Mouse (Mus musculus): ENCODE data around the gene Ryr2. TPM values are rescaled to one million over a fixed set of nuclear protein-coding genes. Genes with fewer than 3 reads are reported as not detected.
"Not testable (repeated sequence)": the region's sequence is repeated elsewhere in the genome, so short reads cannot be mapped to it uniquely, and the experiment has no call there.

Ryr2 gene
- 1.2 and 1.5 TPM in 2 replicates for polyA plus RNA-seq (2015; fragmentation: Nextera tagmentation; extraction: Ambion mirVana)

DNA sequence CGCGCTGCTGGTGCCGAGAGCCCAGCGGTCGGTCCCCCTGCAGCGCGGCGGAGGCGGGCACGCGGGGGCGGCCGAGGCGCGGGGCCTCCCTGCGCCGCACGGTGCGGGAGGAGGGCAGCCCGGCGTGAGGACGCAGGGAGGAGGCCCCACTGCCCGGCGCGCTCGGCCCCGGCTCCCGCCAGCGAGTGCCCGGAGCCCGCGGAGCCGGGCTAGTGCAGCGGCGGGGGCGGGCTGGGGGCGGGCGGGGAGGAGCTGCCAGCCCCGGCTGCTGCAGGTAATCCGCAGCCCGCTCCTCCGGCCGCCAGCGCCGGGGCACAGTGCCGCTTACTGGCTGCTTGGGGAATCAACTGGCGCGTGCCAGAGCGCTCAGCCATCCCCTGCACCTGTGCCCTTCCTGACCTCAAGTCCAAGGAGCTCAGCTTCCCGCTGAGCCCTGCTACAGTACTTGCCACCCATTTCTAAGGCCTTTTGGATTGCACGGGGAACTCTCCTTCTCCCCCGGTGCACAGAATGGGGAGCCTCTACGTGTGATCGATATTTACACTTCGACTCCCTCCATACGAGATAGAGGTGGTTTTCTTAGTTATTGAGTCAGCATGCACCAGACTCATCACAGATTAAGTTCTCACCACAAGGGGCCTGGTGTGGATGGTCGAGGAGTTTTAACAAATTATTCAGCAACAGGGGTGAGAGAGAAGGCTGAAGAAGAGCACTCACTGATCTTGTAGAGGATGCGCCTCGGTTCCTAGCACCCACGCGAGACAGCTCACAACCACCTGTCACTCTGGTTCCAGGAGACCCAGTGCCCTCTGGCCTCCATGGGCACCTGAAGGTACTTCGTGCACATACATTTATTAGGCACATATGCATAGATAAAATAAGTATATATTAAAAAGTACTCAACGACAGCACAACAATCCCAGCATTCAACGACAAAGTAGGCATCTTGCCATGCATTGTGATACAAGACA, at the start of gene Ryr2:
TSS of gene Ryr2 (minus strand) at position 284 of the 971 bp plus-strand sequence.
- peak within 1 kb of the TSS; percentile 49 for H3K9ac ChIP-seq
- WGBS = 17% methylated on average over 32 of the region's 64 CpGs

DNA sequence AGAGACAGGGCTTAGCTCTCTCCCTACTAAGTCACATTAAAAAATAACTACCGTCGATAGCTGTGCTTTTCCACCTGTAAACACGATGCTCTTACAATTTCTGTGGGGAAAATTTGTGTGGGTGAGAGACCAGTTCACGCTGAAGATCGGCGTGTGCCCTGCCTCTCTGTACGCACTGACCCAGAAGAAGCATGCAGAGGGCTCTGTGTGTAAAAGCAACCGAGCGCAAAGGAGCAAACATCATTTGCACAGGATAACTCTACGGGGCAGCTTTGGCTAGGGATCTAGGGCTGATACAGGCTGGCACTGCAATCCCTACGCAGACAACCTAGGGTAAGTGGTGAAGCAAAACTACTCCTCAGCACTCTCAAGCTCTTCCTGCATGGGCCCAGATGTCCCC, 47.2 kb upstream of the Ryr2 start:
- Histone ChIP-seq H3K36me3 (no peaks in the 10 kb centered on the region), H3K9me3 (no peaks in the 10 kb centered on the region)
- WGBS = 65% methylated on average over 11 of the region's 11 CpGs

More for the DNA sequence above, at the start of gene Ryr2:
- Histone ChIP-seq H3K27ac (0 out of 2 replicates have a peak within 1 kb of the TSS, but pooled peaks have one; percentile 37), H3K36me3 (no peaks in the 10 kb centered on the region), H3K9me3 (no peaks in the 10 kb centered on the region), H3K27me3 (peaks cover 40% of the 10 kb centered on the region), H3K4me1 (peaks cover 7% of the 10 kb centered on the region), H3K4me3 (peak within 1 kb of the TSS; percentile 60), H3K4me2 (peak within 1 kb of the TSS; percentile 88)
- peak; percentile 83 for ATAC-seq (ENCODE audit: borderline replicate concordance, extremely low read depth, low FRiP score, low TSS enrichment)

GRCm38 (mm10) chr13:12146918-12147507, 40.3 kb upstream of the Ryr2 start:
- 52% methylated on average over 6 of the region's 6 CpGs for WGBS

More for the DNA sequence above, 47.2 kb upstream of the Ryr2 start:
- no peak overlapping the region for H3K4me2 ChIP-seq
- H3K4me1 ChIP-seq = no peaks in the 10 kb centered on the region
- ATAC-seq (ENCODE audit: borderline replicate concordance, extremely low read depth, low FRiP score, low TSS enrichment) = no peak
- no peak overlapping the region for H3K4me3 ChIP-seq
- H3K27ac ChIP-seq = no peak overlapping the region
- no peak overlapping the region for H3K9ac ChIP-seq
- H3K27me3 ChIP-seq = no peaks in the 10 kb centered on the region

DNA sequence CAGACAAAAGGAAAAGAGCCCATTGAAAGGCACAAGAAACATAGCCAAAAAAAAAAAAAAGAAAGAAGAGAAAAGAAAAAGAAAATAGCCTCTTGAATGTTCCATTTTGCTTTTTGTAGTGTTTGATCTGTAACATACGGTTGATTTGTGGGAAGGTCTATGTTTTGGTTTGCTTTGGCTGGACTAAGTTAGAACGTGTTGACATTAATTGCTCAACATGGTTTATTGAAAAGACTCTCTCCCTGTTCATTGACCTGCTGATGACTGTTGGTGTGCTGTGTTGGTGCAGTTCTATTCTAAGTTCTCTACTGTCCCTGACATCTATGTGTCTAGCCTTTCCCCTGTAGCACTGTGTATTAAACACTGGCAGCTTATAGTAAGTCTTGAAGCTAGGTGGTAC, 39.7 kb upstream of the Ryr2 start:
- no peak overlapping the region for H3K27ac ChIP-seq
- no peak overlapping the region for H3K4me3 ChIP-seq
- H3K4me1 ChIP-seq = no peaks in the 10 kb centered on the region
- no peaks in the 10 kb centered on the region for H3K9me3 ChIP-seq
- no peak overlapping the region for H3K9ac ChIP-seq
- H3K27me3 ChIP-seq = no peaks in the 10 kb centered on the region
- no peaks in the 10 kb centered on the region for H3K36me3 ChIP-seq
- WGBS = 47% methylated on average over 2 of the region's 2 CpGs
- no peak overlapping the region for H3K4me2 ChIP-seq
- no peak for ATAC-seq (ENCODE audit: borderline replicate concordance, extremely low read depth, low FRiP score, low TSS enrichment)

More at GRCm38 (mm10) chr13:12146918-12147507, 40.3 kb upstream of the Ryr2 start:
- H3K4me1 ChIP-seq = no peaks in the 10 kb centered on the region
- no peaks in the 10 kb centered on the region for H3K36me3 ChIP-seq
- H3K4me3 ChIP-seq = no peak overlapping the region
- no peak for ATAC-seq (ENCODE audit: borderline replicate concordance, extremely low read depth, low FRiP score, low TSS enrichment)
- no peak overlapping the region for H3K27ac ChIP-seq
- no peaks in the 10 kb centered on the region for H3K9me3 ChIP-seq
- H3K9ac ChIP-seq = no peak overlapping the region
- H3K27me3 ChIP-seq = no peaks in the 10 kb centered on the region
- H3K4me2 ChIP-seq = no peak overlapping the region

- H3K4me1 ChIP-seq = no peaks in the 10 kb centered on the region
- no peak overlapping the region for H3K27ac ChIP-seq
- H3K9me3 ChIP-seq = no peaks in the 10 kb centered on the region
- no peak overlapping the region for H3K9ac ChIP-seq
- H3K4me2 ChIP-seq = no peak overlapping the region
- H3K4me3 ChIP-seq = no peak overlapping the region
- H3K36me3 ChIP-seq = no peaks in the 10 kb centered on the region
- ATAC-seq (ENCODE audit: borderline replicate concordance, extremely low read depth, low FRiP score, low TSS enrichment) = no peak
- no peaks in the 10 kb centered on the region for H3K27me3 ChIP-seq
- 88% methylated on average over 5 of the region's 5 CpGs for WGBS
These were observed 36.6 kb upstream of the Ryr2 start for GRCm38 (mm10) chr13:12143347-12143746.

GRCm38 (mm10) chr13:12136461-12136860, 29.7 kb upstream of the Ryr2 start:
- H3K9ac ChIP-seq; H3K27ac ChIP-seq; H3K4me2 ChIP-seq; ATAC-seq (ENCODE audit: borderline replicate concordance, extremely low read depth, low FRiP score, low TSS enrichment); H3K4me3 ChIP-seq; H3K9me3 ChIP-seq; H3K4me1 ChIP-seq; H3K36me3 ChIP-seq; H3K27me3 ChIP-seq: not testable (repeated sequence)
- WGBS = 78% methylated on average over 10 of the region's 10 CpGs

GRCm38 (mm10) chr13:12133549-12133948, 26.8 kb upstream of the Ryr2 start:
- Histone ChIP-seq H3K36me3 (no peaks in the 10 kb centered on the region), H3K4me3 (no peak overlapping the region), H3K4me2 (no peak overlapping the region), H3K27ac (no peak overlapping the region), H3K4me1 (0 out of 2 replicates have a peak, but pooled peaks cover 7% of the 10 kb centered on the region), H3K9me3 (no peaks in the 10 kb centered on the region), H3K9ac (no peak overlapping the region), H3K27me3 (no peaks in the 10 kb centered on the region)
- ATAC-seq (ENCODE audit: borderline replicate concordance, extremely low read depth, low FRiP score, low TSS enrichment) = peak; percentile 81; the same call in 1 of the 2 replicates
- 18% methylated on average over 7 of the region's 7 CpGs for WGBS

DNA sequence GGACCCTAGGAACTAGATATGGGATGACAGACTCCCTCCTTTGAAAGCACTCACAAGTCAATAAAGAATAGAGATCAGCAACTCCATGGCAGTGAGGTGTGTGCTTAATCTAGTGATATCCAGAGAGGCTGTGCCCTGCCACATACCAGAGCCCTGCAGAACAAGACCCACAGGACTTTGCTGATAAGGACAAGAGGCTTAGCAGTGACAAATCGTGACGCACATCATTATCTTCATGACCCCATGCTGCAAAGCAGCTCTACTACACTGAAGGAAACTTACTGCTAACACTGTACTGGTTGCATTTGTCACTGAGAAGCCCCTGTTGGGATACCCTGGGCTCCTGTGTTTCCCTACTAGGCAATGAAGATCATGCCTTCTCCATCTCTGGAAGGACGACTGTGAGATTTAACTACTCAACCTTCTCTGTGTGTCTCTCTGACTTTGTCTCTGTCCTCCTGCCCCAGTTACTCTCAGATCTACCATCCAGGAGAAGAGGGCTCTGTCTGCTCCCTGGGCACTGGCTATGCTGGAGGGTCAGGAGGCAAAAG, 25.5 kb upstream of the Ryr2 start:
- Histone ChIP-seq H3K9ac (no peak overlapping the region), H3K27me3 (no peaks in the 10 kb centered on the region), H3K9me3 (no peaks in the 10 kb centered on the region), H3K4me2 (no peak overlapping the region), H3K4me3 (no peak overlapping the region), H3K27ac (no peak overlapping the region), H3K4me1 (0 out of 2 replicates have a peak, but pooled peaks cover 7% of the 10 kb centered on the region), H3K36me3 (no peaks in the 10 kb centered on the region)
- WGBS = 45% methylated on average over 3 of the region's 3 CpGs
- ATAC-seq (ENCODE audit: borderline replicate concordance, extremely low read depth, low FRiP score, low TSS enrichment) = peak; percentile 21; the same call in 1 of the 2 replicates

GRCm38 (mm10) chr13:12129121-12129520, 22.4 kb upstream of the Ryr2 start:
- Histone ChIP-seq H3K9me3 (no peaks in the 10 kb centered on the region), H3K36me3 (no peaks in the 10 kb centered on the region), H3K4me1 (0 out of 2 replicates have a peak, but pooled peaks cover 7% of the 10 kb centered on the region), H3K4me2 (no peak overlapping the region), H3K4me3 (no peak overlapping the region), H3K9ac (no peak overlapping the region), H3K27ac (no peak overlapping the region), H3K27me3 (no peaks in the 10 kb centered on the region)
- 64% methylated on average over 1 of the region's 1 CpGs for WGBS
- no peak for ATAC-seq (ENCODE audit: borderline replicate concordance, extremely low read depth, low FRiP score, low TSS enrichment)

DNA sequence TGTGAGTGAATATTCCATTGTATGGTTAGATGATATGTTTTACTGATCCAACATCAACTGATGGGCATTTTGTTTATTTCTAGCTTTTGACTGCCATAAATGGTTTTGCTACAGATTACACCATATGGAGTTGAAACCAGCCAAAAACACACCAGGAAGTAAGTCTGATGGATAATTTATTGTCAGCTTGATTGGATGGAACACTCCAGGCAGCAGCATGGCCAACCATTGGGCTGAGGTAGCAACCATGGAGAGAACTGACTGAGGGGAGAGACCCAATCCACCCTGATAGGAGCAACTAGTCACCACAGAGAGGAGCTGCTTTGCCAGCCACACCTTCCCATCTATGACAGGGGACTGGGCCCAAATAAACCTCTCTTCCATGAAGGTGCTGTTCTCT, 19.4 kb upstream of the Ryr2 start:
- no peak for ATAC-seq (ENCODE audit: borderline replicate concordance, extremely low read depth, low FRiP score, low TSS enrichment)
- H3K4me3 ChIP-seq = no peak overlapping the region
- H3K4me2 ChIP-seq = no peak overlapping the region
- H3K27me3 ChIP-seq = no peaks in the 10 kb centered on the region
- no peak overlapping the region for H3K9ac ChIP-seq
- no peaks in the 10 kb centered on the region for H3K36me3 ChIP-seq
- H3K4me1 ChIP-seq = no peaks in the 10 kb centered on the region
- H3K9me3 ChIP-seq = no peaks in the 10 kb centered on the region
- no peak overlapping the region for H3K27ac ChIP-seq

DNA sequence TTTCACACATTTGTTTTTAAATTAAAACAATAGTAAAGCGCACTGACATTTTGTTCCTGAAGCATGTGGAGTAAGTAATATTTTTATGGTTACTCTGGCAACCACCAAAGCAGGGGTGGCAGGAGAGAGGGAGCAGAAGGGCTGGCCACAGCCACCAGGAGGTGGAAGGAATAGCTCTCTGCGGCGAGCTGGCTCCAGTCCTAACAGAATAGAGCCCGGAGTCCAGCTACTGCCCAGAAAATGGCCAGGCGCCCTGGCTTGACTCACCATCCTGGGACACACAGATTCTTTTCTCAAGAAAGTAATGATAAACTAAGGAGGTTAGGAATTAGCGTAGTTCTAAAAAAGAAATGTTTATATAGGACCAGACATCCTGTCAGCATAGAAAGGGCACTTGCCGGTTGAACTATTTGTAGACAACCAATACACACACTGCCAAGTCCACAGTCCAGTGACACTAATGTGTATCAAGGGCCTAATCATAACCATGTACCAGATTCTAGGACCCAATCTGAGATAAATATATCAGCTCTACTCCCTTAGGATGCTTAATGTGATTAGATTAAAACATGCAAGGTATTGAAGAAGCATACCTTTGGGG, 18.3 kb upstream of the Ryr2 start:
- Histone ChIP-seq H3K27ac (no peak overlapping the region), H3K9ac (no peak overlapping the region), H3K4me2 (no peak overlapping the region), H3K36me3 (no peaks in the 10 kb centered on the region), H3K4me1 (no peaks in the 10 kb centered on the region), H3K4me3 (no peak overlapping the region), H3K9me3 (no peaks in the 10 kb centered on the region), H3K27me3 (no peaks in the 10 kb centered on the region)
- ATAC-seq (ENCODE audit: borderline replicate concordance, extremely low read depth, low FRiP score, low TSS enrichment) = no peak
- WGBS = 29% methylated on average over 7 of the region's 7 CpGs

All from lung, embryonic 15.5 days (tissue).